Comparison of ENCODE assay signal across 24 mouse cellular contexts in genomic region chr11:20960066-20960465, GRCm38 (mm10).
"Had no signal": no experiment of that assay in that cellular context is flagged by ENCODE, and none has a peak within 500 bp of the region (broad histone marks: within the 10 kb centered on the region; RNA-seq: fewer than 3 reads in every experiment).

No protein-coding gene starts in this region.

- ATAC-seq: forebrain, postnatal 0 days; hindbrain, postnatal 0 days; intestine, embryonic 16.5 days had no signal

- H3K4me1 ChIP-seq: hindbrain, embryonic 15.5 days had no signal

- DNase-seq: forebrain, postnatal 0 days; gastrocnemius, postnatal 14 days; gastrocnemius, postnatal 36 days; heart, adult 18-20 months; heart, postnatal 14 days; heart, postnatal 36 days; kidney, adult 11 months; kidney, adult 8-10 months; kidney, postnatal 14 days; kidney, postnatal 36 days; layer of hippocampus, adult 9-11 months; layer of hippocampus, postnatal 36 days; left cerebral cortex, postnatal 4 days had no signal

- H3K9ac ChIP-seq: forebrain, postnatal 0 days; heart, embryonic 13.5 days; heart, embryonic 15.5 days; hindbrain, embryonic 15.5 days; kidney, embryonic 15.5 days; limb, embryonic 13.5 days; limb, embryonic 15.5 days; liver, embryonic 14.5 days had no signal

- H3K4me3 ChIP-seq: heart, embryonic 10.5 days; heart, embryonic 13.5 days; heart, embryonic 15.5 days; hindbrain, embryonic 15.5 days; kidney, embryonic 15.5 days; limb, embryonic 13.5 days; limb, embryonic 15.5 days had no signal

- H3K36me3 ChIP-seq: heart, embryonic 10.5 days; heart, embryonic 13.5 days; heart, embryonic 15.5 days; hindbrain, embryonic 15.5 days; kidney, embryonic 15.5 days; limb, embryonic 13.5 days; limb, embryonic 15.5 days had no signal

- H3K9me3 ChIP-seq: heart, embryonic 10.5 days; heart, embryonic 15.5 days; hindbrain, embryonic 15.5 days; kidney, embryonic 15.5 days; limb, embryonic 15.5 days had no signal

- H3K4me2 ChIP-seq: heart, embryonic 13.5 days; heart, embryonic 15.5 days; hindbrain, embryonic 15.5 days; kidney, embryonic 15.5 days; limb, embryonic 13.5 days; limb, embryonic 15.5 days had no signal

- H3K27ac ChIP-seq: heart, embryonic 10.5 days; heart, embryonic 13.5 days; heart, embryonic 15.5 days; hindbrain, embryonic 15.5 days; hindbrain, postnatal 0 days; kidney, embryonic 15.5 days; kidney, postnatal 0 days; limb, embryonic 13.5 days; limb, embryonic 15.5 days; liver, embryonic 14.5 days had no signal

- H3K27me3 ChIP-seq: heart, embryonic 13.5 days; heart, embryonic 15.5 days; hindbrain, embryonic 15.5 days; kidney, embryonic 15.5 days; limb, embryonic 13.5 days; limb, embryonic 15.5 days had no signal
